Mouse (Mus musculus) forebrain, embryonic 10.5 days (tissue): ENCODE data around the gene Pex14. TPM values are rescaled to one million over a fixed set of nuclear protein-coding genes. Genes with fewer than 3 reads are reported as not detected.

ENCODE experiments used
- DNase-seq: peaks from one replicate; pipeline ENCODE4 v3.0.0-alpha.2; 2017; ENCODE audit warnings: low spot score; ENCODE audit errors: extremely low spot score
- H3K27ac ChIP-seq: fragments of 300-500 bp; sonication (generic); 2 replicates; pipeline ENCODE4 v1.5.1; 2016; ENCODE audit warnings: mild to moderate bottlenecking
- H3K27me3 ChIP-seq: fragments of 300-500 bp; sonication (generic); 2 replicates; pipeline ENCODE4 v1.6.1; 2016; ENCODE audit warnings: mild to moderate bottlenecking; ENCODE audit not compliant: poor library complexity, severe bottlenecking
- H3K36me3 ChIP-seq: fragments of 300-500 bp; sonication (generic); replicated peaks from 2 replicates; pipeline ENCODE4 v1.6.1; 2016; ENCODE audit warnings: mild to moderate bottlenecking, moderate library complexity
- H3K4me1 ChIP-seq: fragments of 300-500 bp; sonication (generic); 2 replicates; pipeline ENCODE4 v1.6.1; 2016
- H3K4me3 ChIP-seq: fragments of 300-500 bp; sonication (generic); 2 replicates; pipeline ENCODE4 v1.5.1; 2016; ENCODE audit warnings: mild to moderate bottlenecking, moderate library complexity
- H3K9me3 ChIP-seq: fragments of 300-500 bp; sonication (generic); 2 replicates; pipeline ENCODE4 v1.6.1; 2016; ENCODE audit warnings: mild to moderate bottlenecking, moderate library complexity
- WGBS: fragments of 180-500 bp; shearing (Covaris S2); methylation state at CpG from one replicate; pipeline ENCODE4 v1.1.7; 2016; 5-methylcytosine and 5-hydroxymethylcytosine counted together
- polyA plus RNA-seq: library from polyadenylated mRNA; unstranded; fragments of >200 nt; fragmentation: Nextera tagmentation; extraction: Ambion mirVana; gene quantifications from 2 replicates; pipeline ENCODE4 v1.2.1, GENCODE M21; 2016

Gene Pex14
- polyA plus RNA-seq, 1 experiment from 2014 or later, result 54.4 TPM

DNA sequence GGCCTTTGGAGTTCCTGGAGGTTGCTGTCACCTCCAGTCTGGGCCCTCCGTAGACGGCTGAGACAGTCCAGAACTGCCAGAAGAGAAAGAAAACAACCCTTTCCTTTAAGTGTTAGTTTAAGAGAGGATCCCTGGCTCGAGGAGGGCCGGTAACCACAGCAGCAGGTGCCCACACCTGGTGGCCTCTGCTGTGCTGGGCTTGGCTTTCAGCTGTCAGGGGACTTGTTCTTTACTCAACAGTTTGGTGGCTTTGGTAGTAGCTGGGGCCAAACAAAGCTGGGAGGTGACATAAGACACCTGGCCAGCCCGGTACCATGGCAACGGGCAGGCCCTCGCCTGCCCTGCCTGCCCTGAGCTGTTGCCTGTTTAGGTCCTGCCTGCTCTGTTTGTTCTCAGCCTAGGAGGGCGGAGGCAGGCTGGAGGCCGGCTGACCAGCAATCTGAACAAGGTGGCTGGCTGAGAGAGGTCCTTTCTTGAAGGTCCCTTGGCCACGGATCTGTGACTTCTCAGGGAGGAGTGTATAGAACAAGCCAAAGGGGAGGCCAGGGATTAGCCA lies 151.8 kb downstream of the Pex14 start:
- WGBS, result 53% methylated on average over 10 of the region's 10 CpGs
- Histone ChIP-seq H3K4me1 (peaks cover 64% of the 10 kb centered on the region), H3K9me3 (no peaks in the 10 kb centered on the region), H3K4me3 (no peak overlapping the region), H3K36me3 (peaks cover 46% of the 10 kb centered on the region), H3K27me3 (peaks cover 83% of the 10 kb centered on the region), H3K27ac (peak overlapping the region; percentile 58; the same call in 1 of the 2 replicates)
- DNase-seq, result peak; percentile 36

DNA sequence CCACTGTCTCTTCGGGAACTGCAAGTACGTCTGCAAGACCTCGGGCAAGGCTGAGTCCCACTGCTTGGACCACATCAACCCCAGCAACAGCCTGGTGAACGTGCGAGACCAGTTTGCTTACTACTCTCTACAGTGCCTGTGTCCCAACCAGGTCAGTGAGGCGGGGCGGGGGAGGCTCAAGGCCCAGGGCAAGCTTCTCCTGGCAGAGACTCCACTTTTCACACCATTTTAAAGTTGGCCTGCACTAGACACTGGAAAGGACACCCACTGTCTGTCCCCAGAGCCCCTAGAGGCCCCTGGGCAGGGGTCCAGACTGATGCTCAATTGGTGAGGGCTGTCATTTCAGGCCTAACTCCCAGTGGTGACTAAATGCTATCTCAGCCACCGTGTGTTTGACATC lies 153.6 kb downstream of the Pex14 start:
- no peak for DNase-seq
- 90% methylated on average over 8 of the region's 8 CpGs for WGBS
- no peak overlapping the region for H3K4me3 ChIP-seq
- peaks cover 83% of the 10 kb centered on the region for H3K27me3 ChIP-seq
- peaks cover 41% of the 10 kb centered on the region for H3K36me3 ChIP-seq
- H3K27ac ChIP-seq, result no peak overlapping the region
- peaks cover 62% of the 10 kb centered on the region for H3K4me1 ChIP-seq
- no peaks in the 10 kb centered on the region for H3K9me3 ChIP-seq

GRCm38 (mm10) chr4:148945476-148945881 lies 154.2 kb downstream of the Pex14 start:
- Histone ChIP-seq H3K36me3 (peaks cover 41% of the 10 kb centered on the region), H3K9me3 (no peaks in the 10 kb centered on the region), H3K27ac (no peak overlapping the region), H3K4me3 (no peak overlapping the region), H3K4me1 (peaks cover 62% of the 10 kb centered on the region), H3K27me3 (peaks cover 77% of the 10 kb centered on the region)
- WGBS, result 85% methylated on average over 4 of the region's 4 CpGs
- DNase-seq, result no peak

- Histone ChIP-seq H3K27ac (no peak overlapping the region), H3K27me3 (peaks cover 75% of the 10 kb centered on the region), H3K4me1 (peaks cover 59% of the 10 kb centered on the region), H3K36me3 (peaks cover 40% of the 10 kb centered on the region), H3K4me3 (no peak overlapping the region), H3K9me3 (no peaks in the 10 kb centered on the region)
- DNase-seq, result no peak
- WGBS, result 23% methylated on average over 5 of the region's 5 CpGs
Measured at GRCm38 (mm10) chr4:148943099-148943498, 156.6 kb downstream of the Pex14 start.

- 68% methylated on average over 11 of the region's 11 CpGs for WGBS
- Histone ChIP-seq H3K4me3 (peak overlapping the region; percentile 38; the same call in 1 of the 2 replicates), H3K9me3 (no peaks in the 10 kb centered on the region), H3K27ac (peak overlapping the region; percentile 78), H3K36me3 (peaks cover 46% of the 10 kb centered on the region), H3K27me3 (peaks cover 82% of the 10 kb centered on the region), H3K4me1 (peaks cover 51% of the 10 kb centered on the region)
- no peak for DNase-seq
Measured at GRCm38 (mm10) chr4:148941321-148941720, 158.4 kb downstream of the Pex14 start.

DNA sequence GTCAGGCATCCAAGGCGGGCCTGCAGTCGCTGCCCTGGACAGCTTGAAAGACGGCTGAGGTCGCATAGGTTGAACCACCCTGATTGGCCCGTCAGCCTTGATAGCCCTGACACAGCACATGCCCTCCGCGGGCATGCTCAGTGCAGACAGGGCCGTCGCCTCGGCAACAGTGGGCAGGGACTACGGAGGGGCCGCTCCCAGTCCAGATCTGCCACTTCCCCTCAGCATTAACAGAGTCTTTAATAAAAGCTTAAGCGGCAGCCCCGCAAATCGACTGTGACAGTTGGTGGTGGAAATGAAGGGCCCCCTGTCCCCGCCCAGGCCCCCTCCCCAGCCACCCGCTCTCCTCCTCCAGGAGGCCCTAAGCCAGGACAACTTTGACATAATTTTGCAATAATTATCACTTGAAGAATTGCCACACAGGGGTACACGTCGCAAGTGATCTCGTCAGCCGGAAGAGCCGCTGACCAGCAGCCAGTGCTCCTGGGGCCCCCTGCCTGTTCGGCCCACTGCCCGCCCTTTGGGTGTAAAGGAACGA lies 158.9 kb downstream of the Pex14 start:
- peak overlapping the region; percentile 78 for H3K27ac ChIP-seq
- H3K4me1 ChIP-seq, result peaks cover 56% of the 10 kb centered on the region
- peak; percentile 88 for DNase-seq
- peak overlapping the region; percentile 38 for H3K4me3 ChIP-seq
- peaks cover 46% of the 10 kb centered on the region for H3K36me3 ChIP-seq
- WGBS, result 11% methylated on average over 25 of the region's 25 CpGs
- H3K9me3 ChIP-seq, result no peaks in the 10 kb centered on the region
- peaks cover 88% of the 10 kb centered on the region for H3K27me3 ChIP-seq

GRCm38 (mm10) chr4:148938546-148938945 lies 161.1 kb downstream of the Pex14 start:
- peaks cover 63% of the 10 kb centered on the region for H3K4me1 ChIP-seq
- peaks cover 41% of the 10 kb centered on the region for H3K36me3 ChIP-seq
- H3K27me3 ChIP-seq, result peaks cover 91% of the 10 kb centered on the region
- 90% methylated on average over 26 of the region's 26 CpGs for WGBS
- DNase-seq, result no peak
- no peak overlapping the region for H3K4me3 ChIP-seq
- H3K27ac ChIP-seq, result peak overlapping the region; percentile 78
- H3K9me3 ChIP-seq, result no peaks in the 10 kb centered on the region

DNA sequence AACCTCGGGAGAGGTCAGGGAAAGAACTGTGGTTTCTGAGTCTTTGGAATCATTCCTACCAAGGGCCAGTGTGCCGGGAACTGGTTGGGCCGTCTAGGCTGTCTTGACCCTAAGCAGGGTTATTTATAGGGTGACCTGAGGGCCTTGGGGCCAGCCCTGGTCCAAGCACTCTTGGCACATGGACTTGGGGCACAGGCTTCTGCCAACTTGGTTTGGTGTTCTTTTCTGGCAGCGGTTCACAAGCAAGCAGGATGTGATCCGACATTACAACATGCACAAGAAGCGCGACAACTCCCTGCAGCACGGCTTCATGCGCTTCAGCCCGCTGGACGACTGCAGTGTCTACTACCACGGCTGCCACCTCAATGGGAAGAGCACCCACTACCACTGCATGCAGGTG lies 162.9 kb downstream of the Pex14 start:
- 93% methylated on average over 12 of the region's 12 CpGs for WGBS
- DNase-seq, result no peak
- no peaks in the 10 kb centered on the region for H3K9me3 ChIP-seq
- H3K27ac ChIP-seq, result no peak overlapping the region
- H3K4me1 ChIP-seq, result peaks cover 50% of the 10 kb centered on the region
- H3K27me3 ChIP-seq, result peaks cover 88% of the 10 kb centered on the region
- peaks cover 51% of the 10 kb centered on the region for H3K36me3 ChIP-seq
- no peak overlapping the region for H3K4me3 ChIP-seq

GRCm38 (mm10) chr4:148936111-148936510 lies 163.6 kb downstream of the Pex14 start:
- H3K4me1 ChIP-seq, result peaks cover 48% of the 10 kb centered on the region

GRCm38 (mm10) chr4:148935211-148935610 lies 164.5 kb downstream of the Pex14 start:
- peaks cover 48% of the 10 kb centered on the region for H3K4me1 ChIP-seq
- WGBS, result 72% methylated on average over 13 of the region's 13 CpGs
- H3K4me3 ChIP-seq, result no peak overlapping the region
- peaks cover 51% of the 10 kb centered on the region for H3K36me3 ChIP-seq
- peak overlapping the region; percentile 54 for H3K27ac ChIP-seq
- H3K27me3 ChIP-seq, result peaks cover 95% of the 10 kb centered on the region
- DNase-seq, result no peak
- no peaks in the 10 kb centered on the region for H3K9me3 ChIP-seq

More at GRCm38 (mm10) chr4:148936111-148936510, 163.6 kb downstream of the Pex14 start:
- 89% methylated on average over 12 of the region's 12 CpGs for WGBS
- Histone ChIP-seq H3K9me3 (no peaks in the 10 kb centered on the region), H3K27ac (no peak overlapping the region), H3K27me3 (peaks cover 87% of the 10 kb centered on the region), H3K36me3 (peaks cover 51% of the 10 kb centered on the region), H3K4me3 (no peak overlapping the region)
- no peak for DNase-seq

GRCm38 (mm10) chr4:148933109-148933508 lies 166.6 kb downstream of the Pex14 start:
- no peak for DNase-seq
- H3K36me3 ChIP-seq, result peaks cover 41% of the 10 kb centered on the region
- 90% methylated on average over 13 of the region's 13 CpGs for WGBS
- H3K4me3 ChIP-seq, result no peak overlapping the region
- H3K27me3 ChIP-seq, result peaks cover 93% of the 10 kb centered on the region
- 0 out of 2 replicates have a peak overlapping the region, but pooled peaks have one; percentile 13 for H3K27ac ChIP-seq
- no peaks in the 10 kb centered on the region for H3K9me3 ChIP-seq
- H3K4me1 ChIP-seq, result peaks cover 38% of the 10 kb centered on the region

DNA sequence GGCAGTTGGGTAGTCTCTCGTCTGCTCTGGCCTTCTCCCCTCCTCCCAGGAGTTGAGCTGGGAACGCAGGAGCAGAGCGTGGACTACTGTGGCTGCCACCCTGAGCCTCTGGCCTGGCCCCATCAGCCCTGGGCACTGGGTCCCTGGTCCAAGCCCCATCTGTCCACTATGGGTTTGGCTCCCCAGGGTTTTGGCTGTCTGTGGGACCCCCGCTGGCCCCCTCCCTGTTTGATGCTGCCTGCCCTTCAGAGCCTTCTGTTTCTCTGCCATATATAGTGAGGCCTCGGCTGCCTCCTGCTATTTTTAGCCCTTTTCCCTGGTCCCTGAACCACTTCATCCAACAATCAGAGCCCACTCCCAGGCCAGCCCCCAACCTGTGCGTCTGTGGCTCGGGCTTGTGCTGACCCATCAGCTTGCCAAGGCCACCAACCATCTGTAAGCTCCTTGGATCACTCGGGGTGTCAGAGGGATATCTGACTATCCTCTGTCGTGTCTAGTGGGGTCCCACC lies 168.9 kb downstream of the Pex14 start:
- H3K4me1 ChIP-seq, result peaks cover 50% of the 10 kb centered on the region
- H3K27ac ChIP-seq, result peak overlapping the region; percentile 45; the same call in 1 of the 2 replicates
- no peak overlapping the region for H3K4me3 ChIP-seq
- H3K27me3 ChIP-seq, result peaks cover 93% of the 10 kb centered on the region
- no peak for DNase-seq
- H3K36me3 ChIP-seq, result peaks cover 22% of the 10 kb centered on the region
- H3K9me3 ChIP-seq, result no peaks in the 10 kb centered on the region
- 72% methylated on average over 9 of the region's 9 CpGs for WGBS

DNA sequence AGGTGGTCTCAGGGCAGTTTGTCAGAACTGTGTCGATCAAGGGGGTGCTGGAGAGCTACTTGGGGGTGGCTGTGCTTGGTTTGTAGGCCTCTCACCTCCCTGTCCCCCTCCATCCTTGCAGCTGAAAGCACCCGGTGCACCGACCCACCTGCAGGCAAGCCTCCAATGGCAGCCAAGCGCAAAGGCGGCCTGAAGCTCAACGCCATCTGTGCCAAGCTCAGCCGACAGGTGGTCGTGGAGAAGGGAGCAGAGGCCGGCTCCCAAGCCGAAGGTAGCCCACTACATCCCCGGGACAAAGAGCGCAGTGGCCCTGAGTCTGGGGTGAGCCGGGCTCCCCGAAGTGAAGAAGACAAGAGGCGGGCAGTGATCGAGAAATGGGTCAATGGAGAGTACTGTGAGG lies 170.8 kb downstream of the Pex14 start:
- DNase-seq, result no peak
- H3K4me1 ChIP-seq, result peaks cover 56% of the 10 kb centered on the region
- peaks cover 18% of the 10 kb centered on the region for H3K36me3 ChIP-seq
- H3K4me3 ChIP-seq, result no peak overlapping the region
- H3K27me3 ChIP-seq, result peaks cover 94% of the 10 kb centered on the region
- H3K27ac ChIP-seq, result no peak overlapping the region
- 91% methylated on average over 16 of the region's 16 CpGs for WGBS
- no peaks in the 10 kb centered on the region for H3K9me3 ChIP-seq
